Mouse (Mus musculus) c-Kit-positive CD71-negative TER-119-negative erythroid progenitor cells, embryonic 14.5 days (primary cell): ENCODE results near the gene Mypn.

Experiments used
- DNase-seq: peaks from one replicate; pipeline ENCODE4 v3.0.0-alpha.2; 2013; ENCODE audit warnings: low read depth

The Mypn gene

GRCm38 (mm10) chr10:63100657-63101056, 103.1 kb downstream of the Mypn start:
- DNase-seq: no peak

- no peak for DNase-seq
Measured at GRCm38 (mm10) chr10:63099941-63100562, 103.7 kb downstream of the Mypn start.

GRCm38 (mm10) chr10:63099521-63099920, 104.2 kb downstream of the Mypn start, which contains the start of gene Atoh7:
Atoh7 (plus strand) TSS chr10:63099651.
- no peak for DNase-seq

GRCm38 (mm10) chr10:63098191-63098590, 105.6 kb downstream of the Mypn start:
- no peak for DNase-seq

- DNase-seq: no peak
Measured at GRCm38 (mm10) chr10:63096757-63097156, 107.0 kb downstream of the Mypn start.

GRCm38 (mm10) chr10:63092616-63093550, 110.9 kb downstream of the Mypn start:
- no peak for DNase-seq

GRCm38 (mm10) chr10:63091915-63092314, 111.8 kb downstream of the Mypn start:
- DNase-seq: no peak

GRCm38 (mm10) chr10:63089758-63090571, 113.8 kb downstream of the Mypn start:
- no peak for DNase-seq

GRCm38 (mm10) chr10:63089103-63089757, 114.5 kb downstream of the Mypn start:
- DNase-seq: no peak

- DNase-seq: no peak
Measured at GRCm38 (mm10) chr10:63086304-63086703, 117.4 kb downstream of the Mypn start.

GRCm38 (mm10) chr10:63065988-63066387, 137.8 kb downstream of the Mypn start:
- peak; percentile 29 for DNase-seq
